Mouse (Mus musculus) lung, adult 2 months (tissue): ENCODE data around the gene Aamdc.

Source experiments
- CTCF ChIP-seq: fragments of 200-500 bp; IDR thresholded peaks from 2 replicates; pipeline ENCODE4 v1.5.1; 2011; ENCODE audit warnings: mild to moderate bottlenecking, low read length, control low read depth; ENCODE audit not compliant: insufficient read depth
- POLR2A ChIP-seq: fragments of 200-500 bp; IDR thresholded peaks from 2 replicates; pipeline ENCODE4 v1.6.1; 2011; ENCODE audit warnings: low read depth, mild to moderate bottlenecking, control low read depth, low read length, borderline replicate concordance; ENCODE audit errors: extremely low read depth

DNA sequence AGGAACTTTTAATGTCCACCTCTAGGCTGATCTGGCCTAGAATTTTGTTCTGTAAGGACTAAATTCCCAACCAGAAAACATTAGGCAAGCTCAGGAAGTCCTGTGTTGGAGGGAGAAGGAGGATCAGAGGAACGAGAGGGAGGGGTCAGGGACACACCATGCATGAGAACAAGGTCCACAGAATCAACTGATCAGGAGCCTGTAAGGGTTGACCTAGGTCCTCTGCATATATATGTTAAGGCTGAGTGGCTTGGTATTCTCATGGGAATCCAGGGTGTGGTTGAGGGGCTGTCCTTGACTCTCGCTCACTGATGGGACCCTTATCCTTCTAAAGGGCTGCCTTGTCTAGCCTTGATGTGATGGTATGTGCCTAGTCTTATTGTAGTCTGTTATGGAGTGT lies 15.7 kb downstream of the Aamdc start:
- TF ChIP-seq CTCF (no peak), POLR2A (no peak)
